Mouse (Mus musculus) limb, embryonic 13.5 days (tissue): ENCODE measurements around the gene Grk6. TPM values are rescaled to one million over a fixed set of nuclear protein-coding genes. Genes with fewer than 3 reads are reported as not detected.

Experiments
- ATAC-seq: fragments of 200-750 bp; cut with Nextera tagmentation; 2 replicates; pipeline ENCODE4 v1.8.0; 2017; ENCODE audit warnings: low read depth, moderate number of reproducible peaks, moderate TSS enrichment; ENCODE audit not compliant: low FRiP score
- H3K27ac ChIP-seq: fragments of 300-500 bp; sonication (generic); 2 replicates; pipeline ENCODE4 v1.5.1; 2015; ENCODE audit warnings: inconsistent platforms, mild to moderate bottlenecking, moderate library complexity
- H3K27me3 ChIP-seq: fragments of 300-500 bp; sonication (generic); 2 replicates; pipeline ENCODE4 v1.6.1; 2015; ENCODE audit warnings: mild to moderate bottlenecking, inconsistent platforms
- H3K36me3 ChIP-seq: fragments of 300-500 bp; sonication (generic); 2 replicates; pipeline ENCODE4 v1.6.1; 2015; ENCODE audit warnings: inconsistent platforms, mild to moderate bottlenecking, moderate library complexity
- H3K4me1 ChIP-seq: fragments of 300-500 bp; sonication (generic); 2 replicates; pipeline ENCODE4 v1.6.1; 2015; ENCODE audit warnings: inconsistent platforms
- H3K4me2 ChIP-seq: fragments of 300-500 bp; sonication (generic); replicated peaks from 2 replicates; pipeline ENCODE4 v1.6.1; 2015; ENCODE audit warnings: inconsistent platforms, mild to moderate bottlenecking, moderate library complexity
- H3K4me3 ChIP-seq: fragments of 300-500 bp; sonication (generic); 2 replicates; pipeline ENCODE4 v1.5.1; 2015; ENCODE audit warnings: moderate library complexity, mild to moderate bottlenecking, inconsistent platforms
- H3K9ac ChIP-seq: fragments of 300-500 bp; sonication (generic); 2 replicates; pipeline ENCODE4 v1.6.1; 2015; ENCODE audit warnings: mild to moderate bottlenecking, inconsistent platforms
- H3K9me3 ChIP-seq: fragments of 300-500 bp; sonication (generic); 2 replicates; pipeline ENCODE4 v1.6.1; 2016; ENCODE audit warnings: inconsistent platforms
- whole genome bisulfite sequencing: fragments of 180-500 bp; shearing (Covaris S2); methylation state at CpG from one replicate; pipeline ENCODE4 v1.1.7; 2015; 5-methylcytosine and 5-hydroxymethylcytosine counted together
- polyA plus RNA-seq: library from polyadenylated mRNA; unstranded; fragments of >200 nt; fragmentation: Nextera tagmentation; extraction: Ambion mirVana; gene quantifications from 2 replicates; pipeline ENCODE4 v1.2.1, GENCODE M21; 2015

Grk6 gene
- polyA plus RNA-seq, 1 experiment from 2014 or later = 48.1 TPM

DNA sequence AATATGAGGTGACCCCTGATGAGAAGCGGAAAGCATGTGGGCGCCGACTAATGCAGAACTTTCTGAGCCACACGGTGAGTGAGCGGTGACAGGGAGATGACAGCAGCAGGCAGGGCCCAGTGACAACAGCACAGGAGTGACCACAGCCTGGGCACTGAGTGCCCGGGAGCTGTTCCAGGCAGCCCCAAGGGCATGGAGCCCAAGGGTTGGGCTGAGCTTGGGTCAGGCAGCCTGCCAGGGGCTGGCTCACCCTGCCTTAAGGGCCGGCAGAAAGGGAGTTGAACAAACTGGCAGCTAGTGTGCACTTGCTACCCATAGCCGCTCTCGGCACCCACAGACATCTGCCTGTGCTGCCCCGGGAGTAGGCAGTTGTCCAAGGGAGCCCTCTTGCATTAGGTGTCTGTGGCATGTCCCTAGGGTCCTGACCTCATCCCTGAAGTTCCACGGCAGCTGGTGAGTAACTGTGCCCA lies 5.7 kb downstream of the Grk6 start:
- H3K9me3 ChIP-seq = no peaks in the 10 kb centered on the region
- H3K4me2 ChIP-seq = no peak overlapping the region
- H3K9ac ChIP-seq = no peak overlapping the region
- peaks cover 65% of the 10 kb centered on the region for H3K36me3 ChIP-seq
- no peak overlapping the region for H3K4me3 ChIP-seq
- H3K4me1 ChIP-seq = peaks cover 25% of the 10 kb centered on the region
- WGBS = 94% methylated on average over 11 of the region's 11 CpGs
- ATAC-seq = no peak
- no peaks in the 10 kb centered on the region for H3K27me3 ChIP-seq
- no peak overlapping the region for H3K27ac ChIP-seq

DNA sequence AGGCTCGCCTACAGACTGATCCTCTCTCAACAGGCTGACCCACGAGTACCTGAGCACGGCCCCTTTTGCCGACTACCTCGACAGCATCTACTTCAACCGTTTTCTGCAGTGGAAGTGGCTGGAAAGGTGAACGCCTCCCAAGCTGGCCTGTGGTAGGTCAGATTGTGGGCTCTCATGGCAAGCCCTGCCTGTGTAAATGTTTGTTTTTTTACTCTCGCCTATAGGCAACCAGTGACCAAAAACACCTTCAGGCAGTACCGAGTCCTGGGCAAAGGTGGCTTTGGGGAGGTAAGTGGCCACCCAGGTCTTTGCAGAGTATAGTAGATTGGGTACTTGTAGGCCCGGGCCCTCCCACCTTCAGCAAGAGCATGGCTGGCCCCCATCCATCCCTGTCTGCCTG lies 6.4 kb downstream of the Grk6 start:
- no peak overlapping the region for H3K27ac ChIP-seq
- peaks cover 73% of the 10 kb centered on the region for H3K36me3 ChIP-seq
- H3K4me1 ChIP-seq = peaks cover 20% of the 10 kb centered on the region
- H3K9me3 ChIP-seq = no peaks in the 10 kb centered on the region
- H3K9ac ChIP-seq = no peak overlapping the region
- WGBS = 92% methylated on average over 10 of the region's 10 CpGs
- no peak for ATAC-seq
- no peak overlapping the region for H3K4me2 ChIP-seq
- H3K27me3 ChIP-seq = no peaks in the 10 kb centered on the region
- no peak overlapping the region for H3K4me3 ChIP-seq

DNA sequence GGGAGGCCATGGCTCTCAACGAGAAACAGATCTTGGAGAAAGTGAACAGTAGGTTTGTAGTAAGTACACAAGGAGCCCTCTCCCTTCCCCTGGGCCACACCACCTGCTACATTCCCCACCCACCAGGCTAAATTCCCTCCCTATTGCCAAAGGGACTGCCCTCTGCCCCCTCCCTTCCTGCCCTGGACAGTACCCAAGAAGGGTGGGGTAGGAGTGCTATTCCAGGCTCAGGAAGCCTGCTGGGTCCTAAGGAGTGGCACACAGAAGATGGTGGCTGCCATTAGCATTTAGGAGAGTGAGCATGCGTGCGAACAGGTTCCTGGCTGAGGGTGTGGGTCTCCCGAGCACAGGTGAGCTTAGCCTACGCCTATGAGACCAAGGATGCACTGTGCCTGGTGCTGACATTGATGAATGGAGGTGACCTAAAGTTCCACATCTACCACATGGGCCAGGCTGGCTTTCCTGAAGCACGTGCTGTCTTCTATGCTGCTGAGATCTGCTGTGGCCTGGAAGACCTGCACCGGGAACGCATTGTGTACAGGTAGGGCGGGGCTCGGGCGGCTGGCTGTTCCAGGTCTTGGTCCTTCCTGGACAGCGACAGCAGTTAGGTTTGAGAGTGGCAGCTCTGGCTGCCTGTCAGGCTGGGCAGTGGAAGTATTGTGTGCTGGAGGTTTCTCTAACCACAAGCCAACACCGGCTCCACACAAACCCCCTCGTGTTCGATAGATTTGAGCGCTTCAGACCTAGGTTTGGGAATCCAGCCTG lies 7.1 kb downstream of the Grk6 start:
- no peak overlapping the region for H3K4me2 ChIP-seq
- H3K9me3 ChIP-seq = no peaks in the 10 kb centered on the region
- H3K9ac ChIP-seq = no peak overlapping the region
- no peak overlapping the region for H3K27ac ChIP-seq
- no peaks in the 10 kb centered on the region for H3K27me3 ChIP-seq
- peaks cover 13% of the 10 kb centered on the region for H3K4me1 ChIP-seq
- 95% methylated on average over 16 of the region's 16 CpGs for WGBS
- no peak overlapping the region for H3K4me3 ChIP-seq
- H3K36me3 ChIP-seq = peaks cover 78% of the 10 kb centered on the region
- no peak for ATAC-seq

DNA sequence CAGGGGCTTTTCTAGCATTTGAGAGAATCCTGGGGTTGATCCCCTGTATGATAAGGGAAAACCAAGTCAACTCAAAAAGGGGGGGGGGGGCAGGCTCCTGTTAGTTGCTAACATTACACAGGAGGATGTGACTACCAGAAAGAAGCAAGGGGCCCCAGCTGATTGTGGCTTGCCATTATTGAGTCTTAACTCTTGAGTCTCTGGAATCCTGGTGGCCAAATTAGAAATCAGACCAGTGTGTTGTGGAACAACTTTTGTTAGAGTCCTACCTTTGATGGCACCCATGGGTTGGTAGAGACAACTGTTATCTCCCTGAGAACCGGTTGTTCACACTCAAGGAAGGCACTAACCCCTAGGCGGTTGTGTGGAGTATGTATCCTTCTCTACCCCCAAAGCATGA lies 18.1 kb downstream of the Grk6 start:
- Histone ChIP-seq H3K4me3 (no peak overlapping the region), H3K9ac (no peak overlapping the region), H3K4me1 (peaks cover 29% of the 10 kb centered on the region), H3K9me3 (no peaks in the 10 kb centered on the region), H3K27me3 (no peaks in the 10 kb centered on the region), H3K36me3 (peaks cover 42% of the 10 kb centered on the region), H3K4me2 (no peak overlapping the region), H3K27ac (no peak overlapping the region)
- ATAC-seq = no peak
- WGBS = 43% methylated on average over 2 of the region's 2 CpGs

DNA sequence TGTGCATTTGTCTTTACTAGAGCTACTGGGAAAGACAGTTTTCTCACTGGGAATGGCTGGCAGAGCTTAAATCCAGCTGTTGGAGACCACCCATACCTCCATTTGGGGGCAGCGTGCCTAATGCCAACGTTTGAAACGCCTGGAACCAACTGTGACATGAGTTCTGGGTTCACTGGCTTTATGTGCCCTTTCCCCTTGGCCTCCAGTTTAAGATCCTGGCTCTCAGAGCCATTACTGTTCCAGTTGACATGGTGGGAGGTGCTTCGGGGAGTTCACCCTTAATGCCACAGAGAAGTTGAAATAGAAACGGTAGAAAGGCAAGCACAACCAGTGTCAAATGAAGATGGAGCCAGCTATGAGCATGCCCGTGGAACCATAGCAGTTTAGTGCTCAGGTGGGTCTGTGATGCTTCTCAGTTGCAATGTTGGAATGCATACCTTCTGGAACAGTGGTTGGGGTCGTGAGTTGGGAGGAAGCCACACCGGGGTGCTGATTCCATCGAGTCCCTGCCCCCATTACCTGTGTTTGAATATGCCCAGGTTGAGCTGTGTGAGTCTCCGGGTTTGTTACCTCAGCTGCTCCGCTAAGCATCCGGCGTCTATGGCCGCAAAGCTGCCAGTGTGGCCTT lies 18.6 kb downstream of the Grk6 start:
- H3K27ac ChIP-seq = peak overlapping the region; percentile 48; the same call in 1 of the 2 replicates
- 7% methylated on average over 14 of the region's 14 CpGs for WGBS
- 0 out of 2 replicates have a peak, but pooled peaks have one; percentile 2 for ATAC-seq
- no peaks in the 10 kb centered on the region for H3K27me3 ChIP-seq
- H3K4me3 ChIP-seq = peak overlapping the region; percentile 78
- peak overlapping the region; percentile 84 for H3K9ac ChIP-seq
- peaks cover 37% of the 10 kb centered on the region for H3K36me3 ChIP-seq
- H3K4me1 ChIP-seq = peaks cover 30% of the 10 kb centered on the region
- no peaks in the 10 kb centered on the region for H3K9me3 ChIP-seq
- peak overlapping the region; percentile 91 for H3K4me2 ChIP-seq

DNA sequence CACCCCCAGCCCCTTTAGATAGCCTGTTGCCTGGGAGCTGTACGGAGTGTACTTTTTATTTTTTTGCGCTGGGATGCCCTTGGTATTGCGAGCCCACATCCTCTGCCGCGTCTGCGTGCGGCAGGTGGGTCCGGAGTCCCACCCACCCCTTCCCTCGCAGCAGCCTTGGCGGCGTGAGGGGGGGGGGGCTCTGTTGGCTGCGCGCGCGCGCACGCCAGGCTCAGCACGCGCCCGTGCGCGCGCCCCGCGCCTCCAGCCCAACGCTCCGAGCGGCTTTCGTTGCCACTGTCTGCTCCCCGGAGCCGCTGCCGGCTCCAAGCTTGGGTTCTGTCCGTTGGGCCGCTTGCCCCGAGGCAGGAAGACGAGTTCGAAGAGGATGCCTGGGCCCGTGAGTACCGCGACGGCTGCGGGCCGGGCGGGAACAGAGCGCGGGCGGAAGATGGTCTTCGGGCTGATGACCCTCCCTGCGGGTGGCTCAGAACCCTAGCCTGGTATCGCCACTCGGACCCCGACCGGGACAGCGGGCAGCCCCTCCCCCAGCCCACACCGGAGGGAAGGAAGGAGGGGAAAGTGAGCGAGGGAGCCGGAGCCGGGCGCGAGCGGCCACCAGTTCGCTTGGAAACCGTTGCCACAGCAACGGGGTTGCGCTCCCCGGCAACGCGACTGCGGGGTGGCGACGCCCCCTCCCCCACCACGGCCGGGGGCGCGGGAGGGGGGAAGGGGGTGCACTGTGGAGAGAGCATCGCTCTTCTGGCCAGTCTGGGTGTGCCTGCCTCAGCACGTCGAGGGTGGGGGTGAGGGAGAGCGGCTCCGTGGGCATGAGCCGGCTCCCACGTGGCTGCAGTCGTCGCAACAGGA lies 19.4 kb downstream of the Grk6 start, which contains the start of gene Prr7:
Gene Prr7, plus strand, starts transcription at position 241 of the 858 bp plus-strand sequence.
- ATAC-seq = peak; percentile 65
- no peaks in the 10 kb centered on the region for H3K27me3 ChIP-seq
- H3K4me2 ChIP-seq = peak within 1 kb of the TSS; percentile 91
- H3K9ac ChIP-seq = peak within 1 kb of the TSS; percentile 84
- peaks cover 30% of the 10 kb centered on the region for H3K4me1 ChIP-seq
- H3K36me3 ChIP-seq = peaks cover 29% of the 10 kb centered on the region
- peak within 1 kb of the TSS; percentile 78 for H3K4me3 ChIP-seq
- no peaks in the 10 kb centered on the region for H3K9me3 ChIP-seq
- H3K27ac ChIP-seq = peak within 1 kb of the TSS; percentile 81
- WGBS = under 1% methylated on average over 81 of the region's 84 CpGs

DNA sequence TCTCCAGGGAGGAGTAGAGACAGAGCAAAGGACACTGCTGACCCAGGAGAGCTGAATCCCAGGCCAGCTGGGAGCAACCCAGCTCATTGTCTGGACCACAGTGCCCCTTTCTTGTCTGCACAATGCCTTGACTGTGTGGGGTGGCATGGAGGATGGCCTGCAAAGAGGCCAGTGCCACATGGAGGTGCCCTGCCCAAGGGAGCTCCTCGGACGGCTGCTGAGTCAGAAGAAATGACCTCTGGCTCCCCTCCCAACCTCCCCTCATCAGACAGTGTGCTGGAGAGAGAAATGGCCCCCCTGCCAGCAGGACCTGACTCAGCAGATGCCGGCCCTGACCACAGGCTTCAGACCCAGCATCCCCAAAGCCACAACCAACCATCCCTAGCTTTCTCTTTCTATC lies 20.3 kb downstream of the Grk6 start:
- Histone ChIP-seq H3K27me3 (no peaks in the 10 kb centered on the region), H3K4me3 (peak overlapping the region; percentile 78), H3K4me1 (peaks cover 31% of the 10 kb centered on the region), H3K9ac (peak overlapping the region; percentile 84), H3K9me3 (no peaks in the 10 kb centered on the region), H3K36me3 (peaks cover 20% of the 10 kb centered on the region), H3K4me2 (peak overlapping the region; percentile 91), H3K27ac (no peak overlapping the region; the same call in 1 of the 2 replicates)
- no peak for ATAC-seq
- 11% methylated on average over 3 of the region's 3 CpGs for WGBS

DNA sequence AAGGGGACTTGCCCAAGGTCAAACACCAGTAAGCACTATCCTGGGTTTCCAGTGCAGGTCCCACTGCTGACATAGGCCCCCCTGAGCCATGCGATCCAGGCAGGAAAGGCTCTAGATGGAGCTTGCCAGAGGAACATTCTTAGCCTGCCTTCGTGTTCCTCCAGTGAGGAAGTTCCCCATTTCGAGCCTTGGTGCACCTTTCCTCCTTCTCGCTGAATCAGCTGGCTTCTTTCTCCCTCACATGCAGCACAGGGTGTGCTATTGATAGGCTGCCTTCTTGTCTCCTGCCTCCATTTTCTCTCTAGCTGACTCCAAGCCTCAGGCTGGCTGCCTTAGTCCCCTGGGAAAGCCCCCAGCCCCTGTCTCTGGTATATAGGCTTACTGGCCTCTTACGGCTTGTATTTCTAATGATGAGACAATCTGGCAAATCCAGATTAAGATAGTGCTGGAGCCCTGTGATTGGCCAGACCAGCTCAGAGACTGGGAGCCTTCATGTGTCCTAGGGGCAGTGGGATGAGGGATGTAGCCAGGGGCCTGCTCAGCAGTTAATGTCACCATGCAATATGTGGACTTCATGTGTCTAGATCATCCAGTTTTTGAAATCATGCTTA lies 21.1 kb downstream of the Grk6 start:
- Histone ChIP-seq H3K9me3 (no peaks in the 10 kb centered on the region), H3K27me3 (no peaks in the 10 kb centered on the region), H3K36me3 (peaks cover 13% of the 10 kb centered on the region), H3K4me2 (peak overlapping the region; percentile 91; the same call in 1 of the 2 replicates), H3K4me1 (peaks cover 38% of the 10 kb centered on the region), H3K27ac (peak overlapping the region; percentile 22; the same call in 1 of the 2 replicates), H3K4me3 (no peak overlapping the region), H3K9ac (no peak overlapping the region)
- ATAC-seq = no peak
- WGBS = 80% methylated on average over 5 of the region's 5 CpGs

DNA sequence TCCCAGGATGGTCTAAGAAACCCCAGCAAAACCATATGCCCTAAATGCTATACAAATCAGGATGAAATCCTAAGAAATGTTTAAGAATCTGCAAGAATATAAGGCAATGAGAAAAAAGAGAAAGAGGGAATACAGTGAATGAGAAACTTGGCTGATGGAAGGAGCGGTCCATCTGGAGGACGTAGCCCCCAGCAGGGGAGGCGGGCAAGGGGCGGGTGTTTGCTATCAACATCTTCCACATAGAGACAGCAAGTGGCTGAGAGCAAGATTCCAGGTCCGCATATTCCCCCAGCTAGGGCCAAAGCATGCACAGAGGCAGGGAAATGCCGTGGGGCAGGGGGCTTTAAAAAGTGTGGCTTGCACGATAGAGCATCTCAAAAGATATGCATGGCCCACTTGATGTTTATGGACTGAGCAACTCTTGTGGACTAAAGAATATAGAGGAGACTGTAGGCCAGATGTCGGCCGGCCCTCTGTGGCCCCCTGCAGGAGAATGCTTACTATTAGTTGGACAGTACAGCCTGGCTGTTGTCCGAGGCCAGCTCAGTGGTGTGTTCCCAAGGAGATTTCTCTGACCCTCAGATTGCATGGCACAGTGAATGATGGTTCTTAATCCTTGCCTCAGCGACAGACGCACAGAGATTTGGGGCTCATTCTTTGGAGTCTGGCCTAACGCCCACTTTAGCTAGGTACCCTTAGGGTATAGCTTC lies 24.1 kb downstream of the Grk6 start:
- H3K36me3 ChIP-seq = peaks cover 7% of the 10 kb centered on the region
- H3K9ac ChIP-seq = 0 out of 2 replicates have a peak overlapping the region, but pooled peaks have one; percentile 21
- H3K9me3 ChIP-seq = no peaks in the 10 kb centered on the region
- no peak overlapping the region for H3K4me2 ChIP-seq
- no peaks in the 10 kb centered on the region for H3K27me3 ChIP-seq
- 45% methylated on average over 13 of the region's 13 CpGs for WGBS
- H3K4me1 ChIP-seq = peaks cover 50% of the 10 kb centered on the region
- H3K4me3 ChIP-seq = no peak overlapping the region
- ATAC-seq = no peak
- no peak overlapping the region for H3K27ac ChIP-seq

DNA sequence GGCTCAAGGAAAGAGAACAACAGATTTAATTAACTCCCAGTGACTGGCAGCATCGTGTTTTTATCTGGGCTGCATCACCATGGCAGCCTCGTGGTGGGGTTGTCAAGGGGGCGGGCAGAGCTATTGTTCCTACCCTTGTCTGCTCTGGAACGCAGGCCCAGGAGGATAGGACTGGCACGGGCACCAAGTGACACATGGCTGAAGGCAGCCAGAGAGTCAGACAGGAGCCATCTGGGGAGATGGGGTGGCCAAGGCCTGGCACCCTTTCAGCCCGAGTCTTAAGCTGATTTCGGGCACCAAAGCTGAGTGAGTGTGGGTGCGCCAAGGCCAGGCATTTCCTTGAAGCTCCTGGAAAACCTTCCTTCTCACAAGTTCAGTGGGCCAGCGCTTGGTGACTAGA lies 25.5 kb downstream of the Grk6 start:
- peaks cover 21% of the 10 kb centered on the region for H3K36me3 ChIP-seq
- H3K4me3 ChIP-seq = no peak overlapping the region
- no peak overlapping the region for H3K9ac ChIP-seq
- H3K27ac ChIP-seq = no peak overlapping the region
- no peaks in the 10 kb centered on the region for H3K9me3 ChIP-seq
- no peak for ATAC-seq
- no peaks in the 10 kb centered on the region for H3K27me3 ChIP-seq
- H3K4me1 ChIP-seq = peaks cover 54% of the 10 kb centered on the region
- H3K4me2 ChIP-seq = 0 out of 2 replicates have a peak overlapping the region, but pooled peaks have one; percentile 98
- WGBS = 75% methylated on average over 9 of the region's 9 CpGs
